Mouse (Mus musculus) brain, embryonic 14.5 days (tissue): ENCODE results near the gene Mnt. TPM values are rescaled to one million over a fixed set of nuclear protein-coding genes. Genes with fewer than 3 reads are reported as not detected.
"Not testable (repeated sequence)": the region's sequence is repeated elsewhere in the genome, so short reads cannot be mapped to it uniquely, and the experiment has no call there.

Experiments used
- DNase-seq: peaks from one replicate; pipeline ENCODE4 v3.0.0-alpha.2; 2011; ENCODE audit warnings: low read depth
- CTCF ChIP-seq: fragments of 200-500 bp; IDR thresholded peaks from 2 replicates; pipeline ENCODE4 v1.5.1; 2012; ENCODE audit warnings: inconsistent platforms, mild to moderate bottlenecking, moderate library complexity, borderline replicate concordance; ENCODE audit not compliant: insufficient read depth, insufficient read length; ENCODE audit errors: extremely low read depth
- POLR2A ChIP-seq: fragments of 200-500 bp; IDR thresholded peaks from 2 replicates; pipeline ENCODE4 v1.6.1; 2012; ENCODE audit warnings: mild to moderate bottlenecking, inconsistent platforms, borderline replicate concordance; ENCODE audit not compliant: poor library complexity, insufficient read depth, insufficient read length, severe bottlenecking; ENCODE audit errors: extremely low read depth
- polyA plus RNA-seq: library from polyadenylated mRNA; depleted of rRNA; stranded (reverse); fragments of >200 nt; gene quantifications from 2 replicates; pipeline ENCODE4 v1.2.3, GENCODE M21; 2012; rRNA removed

Mnt gene
- polyA plus RNA-seq = 21.5 and 33.4 TPM in 2 replicates

GRCm38 (mm10) chr11:74830256-74831161, at the start of gene Mnt:
Gene Mnt (plus strand): TSS chr11:74830920.
- peak; percentile 100 for DNase-seq
- TF ChIP-seq CTCF (no peak), POLR2A (peak; percentile 41; the same call in 1 of the 2 replicates)

- TF ChIP-seq CTCF (no peak), POLR2A (no peak)
- DNase-seq = no peak
Measured at GRCm38 (mm10) chr11:74792874-74793273, 37.8 kb upstream of the Mnt start.

- TF ChIP-seq CTCF (no peak), POLR2A (no peak)
- peak; percentile 43 for DNase-seq
Measured at GRCm38 (mm10) chr11:74800658-74801057, 30.1 kb upstream of the Mnt start.

GRCm38 (mm10) chr11:74804081-74804627, 26.6 kb upstream of the Mnt start:
- no peak for DNase-seq
- TF ChIP-seq POLR2A = no peak
- no peak for TF ChIP-seq CTCF

- no peak for TF ChIP-seq CTCF
- TF ChIP-seq POLR2A = no peak
- peak; percentile 72 for DNase-seq
Measured at GRCm38 (mm10) chr11:74807246-74807882, 23.4 kb upstream of the Mnt start.

GRCm38 (mm10) chr11:74808251-74808853, 22.4 kb upstream of the Mnt start:
- no peak for TF ChIP-seq POLR2A
- no peak for TF ChIP-seq CTCF
- DNase-seq = no peak

- TF ChIP-seq POLR2A (no peak), CTCF (no peak)
- DNase-seq = no peak
Measured at GRCm38 (mm10) chr11:74810134-74810533, 20.6 kb upstream of the Mnt start.

- DNase-seq = not testable (repeated sequence)
Measured at GRCm38 (mm10) chr11:74811027-74811426, 19.7 kb upstream of the Mnt start.

GRCm38 (mm10) chr11:74811538-74811937, 19.2 kb upstream of the Mnt start:
- TF ChIP-seq CTCF (no peak), POLR2A (no peak)
- DNase-seq = no peak

- DNase-seq = no peak
Measured at GRCm38 (mm10) chr11:74815795-74816194, 14.9 kb upstream of the Mnt start.

GRCm38 (mm10) chr11:74820921-74821320, 9.8 kb upstream of the Mnt start:
- no peak for TF ChIP-seq CTCF
- TF ChIP-seq POLR2A = no peak
- no peak for DNase-seq

More at GRCm38 (mm10) chr11:74815795-74816194, 14.9 kb upstream of the Mnt start:
- TF ChIP-seq POLR2A (no peak), CTCF (no peak)
